Mouse (Mus musculus): ENCODE data around the gene Slco6c1.

The Slco6c1 gene

GRCm38 (mm10) chr1:97128201-97128600 is at the start of gene Slco6c1:
Gene Slco6c1, minus strand, starts transcription at chr1:97128301.
- no peak for DNase-seq (ENCODE audit: low spot score in 2 of 2)

- no peak for DNase-seq (ENCODE audit: low spot score in 2 of 2)
Measured at GRCm38 (mm10) chr1:97038982-97039381, 89.1 kb downstream of the Slco6c1 start.

GRCm38 (mm10) chr1:97038548-97038947 is 89.6 kb downstream of the Slco6c1 start:
- no peak for DNase-seq (ENCODE audit: low spot score in 2 of 2)

- DNase-seq (ENCODE audit: low spot score in 2 of 2): no peak
Measured at GRCm38 (mm10) chr1:97037955-97038354, 90.1 kb downstream of the Slco6c1 start.

- DNase-seq (ENCODE audit: low spot score in 2 of 2): no peak
Measured at GRCm38 (mm10) chr1:97021388-97021787, 106.7 kb downstream of the Slco6c1 start.

- DNase-seq (ENCODE audit: low spot score in 2 of 2): no peak
Measured at GRCm38 (mm10) chr1:97019404-97019803, 108.7 kb downstream of the Slco6c1 start.

- peak in 1 of 2 experiments; percentile 16 for DNase-seq (ENCODE audit: low spot score in 2 of 2)
Measured at GRCm38 (mm10) chr1:97018978-97019377, 109.1 kb downstream of the Slco6c1 start.

Data from spleen, postnatal 10 days (tissue).